Mouse (Mus musculus): ENCODE data around the gene Egflam. TPM values are rescaled to one million over a fixed set of nuclear protein-coding genes. Genes with fewer than 3 reads are reported as not detected.

The Egflam gene
- 3.4 and 8.0 TPM in 2 replicates for polyA plus RNA-seq (2012; rRNA removed)

DNA sequence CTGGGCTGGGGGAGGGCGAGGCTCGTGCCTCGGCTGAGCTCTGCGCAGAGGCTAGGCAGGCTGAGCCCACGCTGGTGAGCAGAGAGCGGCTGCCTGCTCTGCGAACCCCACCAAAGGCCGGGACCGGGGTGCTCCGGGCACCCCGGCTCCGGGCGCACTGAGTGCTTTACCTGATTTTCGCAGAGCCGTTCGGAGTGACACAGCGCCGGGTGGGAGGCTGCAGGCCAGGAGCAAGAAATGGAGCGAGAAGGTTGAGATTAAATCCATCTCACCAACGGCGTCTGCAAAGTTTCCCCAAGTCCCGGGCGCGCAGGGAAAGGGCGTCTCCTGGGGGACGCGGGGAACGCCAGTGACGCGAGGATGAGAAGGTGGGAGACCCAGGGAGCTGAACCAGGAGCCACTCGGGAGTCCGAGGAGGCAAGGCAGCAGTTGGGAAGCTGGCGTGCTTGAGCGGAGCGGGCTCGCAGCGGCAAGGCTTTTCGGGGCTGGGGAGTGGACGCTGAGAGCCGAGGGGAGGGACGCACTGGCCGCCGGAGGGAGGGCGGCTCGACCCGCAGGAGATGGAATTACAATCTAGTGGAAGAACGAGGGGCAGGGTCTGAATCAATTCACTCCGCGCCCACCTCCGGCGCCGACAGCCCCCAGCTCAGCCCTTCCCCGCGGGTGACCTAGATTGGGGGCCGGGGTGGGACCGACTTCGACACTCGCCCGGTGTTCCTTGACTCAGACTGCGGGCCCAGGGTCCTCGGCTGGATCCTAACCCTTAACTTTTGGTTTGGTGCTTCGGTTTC, at the start of gene Egflam:
TSS of gene Egflam (minus strand) at position 578 of the 791 bp plus-strand sequence.
- TF ChIP-seq POLR2A (IDR thresholded peaks at IDR 0.05; ENCODE audit: borderline replicate concordance, extremely low read depth, insufficient read depth, insufficient read length, poor library complexity, severe bottlenecking) (no peak), CTCF (IDR thresholded peaks at IDR 0.05; ENCODE audit: borderline replicate concordance, extremely low read depth, insufficient read depth, insufficient read length) (no peak)
- DNase-seq (ENCODE audit: low read depth), result peak; percentile 51

DNA sequence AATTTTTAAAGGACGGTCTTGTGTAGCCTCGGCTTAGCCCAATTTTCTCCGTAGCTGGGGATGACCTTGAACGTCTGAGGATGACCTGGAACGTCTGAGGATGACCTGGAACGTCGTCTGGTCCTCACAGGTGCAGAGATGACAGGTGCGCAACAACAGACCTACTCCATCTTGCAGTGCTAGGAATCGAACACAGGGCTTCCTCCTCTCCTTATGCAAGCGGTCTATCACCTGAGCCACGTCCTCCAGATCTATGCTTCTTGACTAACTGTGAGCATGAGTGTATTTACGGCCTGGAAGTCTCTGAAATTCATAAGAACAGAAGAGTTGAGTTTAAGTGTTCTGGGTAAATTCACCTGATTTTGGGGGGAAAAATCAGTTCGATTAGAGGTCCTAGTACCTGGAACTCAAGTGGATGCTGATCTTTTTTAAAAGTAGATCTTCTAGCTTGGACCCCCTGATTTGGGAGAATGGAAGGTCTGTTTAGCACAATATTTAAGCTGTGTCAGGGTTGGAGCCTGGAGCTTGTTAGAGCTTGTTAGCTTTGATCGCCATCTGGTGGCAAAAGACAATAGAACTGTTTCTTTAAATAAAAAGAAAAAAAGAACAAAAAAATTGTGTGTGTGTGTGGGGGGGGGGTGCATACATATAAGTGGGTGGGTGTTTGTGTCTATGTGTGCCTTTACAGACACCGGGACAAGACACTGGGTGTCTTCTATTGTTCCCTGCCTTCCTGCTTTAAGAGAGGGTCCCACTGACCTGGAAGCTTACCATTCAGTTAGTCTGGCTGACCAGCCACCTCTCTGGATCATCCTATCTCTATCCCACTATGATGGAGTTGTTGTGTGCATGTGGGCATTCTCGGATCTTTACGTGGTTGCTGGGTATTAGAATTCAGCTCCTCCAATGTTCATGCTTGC, 45.5 kb upstream of the Egflam start:
- DNase-seq (ENCODE audit: low read depth), result peak; percentile 84
- peak; percentile 55; the same call in 1 of the 2 replicates for TF ChIP-seq CTCF (IDR thresholded peaks at IDR 0.05; ENCODE audit: borderline replicate concordance, extremely low read depth, insufficient read depth, insufficient read length)
- TF ChIP-seq POLR2A (IDR thresholded peaks at IDR 0.05; ENCODE audit: borderline replicate concordance, extremely low read depth, insufficient read depth, insufficient read length, poor library complexity, severe bottlenecking), result no peak

DNA sequence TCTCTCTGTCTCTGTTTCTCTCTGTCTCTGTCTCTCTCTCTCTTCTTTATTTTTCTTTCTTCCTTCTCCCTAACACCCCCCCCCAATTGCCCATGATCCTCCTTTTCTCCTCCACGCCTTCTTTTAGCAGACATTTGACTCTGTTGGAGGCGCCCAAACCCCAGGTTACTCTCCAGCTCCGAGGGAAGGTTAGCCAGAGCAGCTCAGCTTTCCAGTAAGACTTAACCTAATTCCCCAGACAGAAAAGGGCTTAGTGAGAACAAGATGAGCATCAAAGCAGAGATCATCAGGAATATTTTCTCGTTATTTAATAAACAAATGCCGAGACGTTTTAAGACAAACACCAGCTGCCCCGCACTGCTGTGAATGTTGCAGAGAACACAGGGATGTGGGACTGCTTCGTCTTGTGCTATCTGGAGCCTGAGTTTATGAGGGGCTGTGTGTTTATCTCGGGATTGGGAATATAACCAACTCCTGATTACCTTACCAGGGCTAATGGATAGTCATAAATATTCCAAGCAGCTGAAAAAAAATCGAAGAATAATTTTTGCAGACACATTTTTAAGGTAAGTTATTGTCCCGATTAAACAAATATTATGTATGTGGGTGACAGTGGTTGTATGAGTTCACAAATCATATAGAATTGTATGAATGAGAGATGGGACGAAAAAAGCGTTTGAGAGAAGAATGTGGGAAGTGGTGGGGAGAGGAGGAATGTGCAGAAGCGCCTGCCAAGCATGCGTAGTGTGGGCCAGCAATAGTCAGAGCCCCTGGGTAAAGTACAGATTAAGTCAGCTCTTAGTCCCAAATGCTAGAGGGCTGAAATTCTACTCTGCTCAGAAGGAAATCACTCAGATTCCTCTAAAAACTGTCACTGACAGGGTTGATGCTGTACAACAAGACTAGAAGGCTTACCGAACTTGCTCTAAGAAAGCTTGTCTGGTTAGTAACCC, 44.2 kb upstream of the Egflam start:
- no peak for DNase-seq (ENCODE audit: low read depth)
- TF ChIP-seq POLR2A (IDR thresholded peaks at IDR 0.05; ENCODE audit: borderline replicate concordance, extremely low read depth, insufficient read depth, insufficient read length, poor library complexity, severe bottlenecking), result no peak
- TF ChIP-seq CTCF (IDR thresholded peaks at IDR 0.05; ENCODE audit: borderline replicate concordance, extremely low read depth, insufficient read depth, insufficient read length), result no peak

DNA sequence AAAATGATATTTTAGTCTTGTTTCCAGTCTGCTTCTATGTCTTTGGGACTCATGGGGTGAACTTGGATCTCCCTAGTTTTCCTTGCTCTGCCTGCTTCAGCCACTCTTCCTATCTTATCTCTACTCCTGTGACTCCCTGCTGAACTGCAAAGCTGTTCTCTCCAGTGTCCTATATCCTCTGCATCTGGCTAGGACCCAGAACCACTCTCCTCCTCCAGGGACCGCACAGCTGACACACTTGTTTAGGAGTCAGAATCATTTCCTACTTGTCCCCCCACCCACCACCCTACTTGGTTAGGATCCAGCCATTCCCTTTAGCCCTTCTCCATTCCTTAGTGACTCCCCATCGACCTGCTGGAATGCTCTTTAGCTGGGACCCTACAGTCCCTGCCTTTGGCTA, 26.1 kb upstream of the Egflam start:
- no peak for TF ChIP-seq POLR2A (IDR thresholded peaks at IDR 0.05; ENCODE audit: borderline replicate concordance, extremely low read depth, insufficient read depth, insufficient read length, poor library complexity, severe bottlenecking)
- no peak for TF ChIP-seq CTCF (IDR thresholded peaks at IDR 0.05; ENCODE audit: borderline replicate concordance, extremely low read depth, insufficient read depth, insufficient read length)
- DNase-seq (ENCODE audit: low read depth), result no peak

DNA sequence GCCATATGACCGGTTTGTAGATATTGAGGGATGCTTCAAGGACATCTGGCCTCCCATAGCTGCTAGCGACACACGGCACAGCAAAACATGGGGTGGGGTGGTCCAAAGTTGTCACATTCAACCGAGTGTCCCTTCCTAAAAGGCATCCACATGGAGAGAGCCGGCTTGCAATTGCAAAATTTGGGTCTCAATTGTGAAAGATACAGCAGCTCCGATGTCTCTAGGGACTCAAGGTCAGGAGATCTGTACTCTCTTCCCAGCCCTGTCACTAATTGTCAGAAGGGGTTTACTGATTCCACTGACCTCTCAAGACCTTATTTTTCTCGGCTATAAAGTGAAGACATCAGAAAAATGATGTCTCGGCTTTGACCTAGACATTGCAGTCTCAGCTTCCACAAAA, 6.3 kb upstream of the Egflam start:
- DNase-seq (ENCODE audit: low read depth), result no peak
- TF ChIP-seq CTCF (IDR thresholded peaks at IDR 0.05; ENCODE audit: borderline replicate concordance, extremely low read depth, insufficient read depth, insufficient read length), result no peak
- no peak for TF ChIP-seq POLR2A (IDR thresholded peaks at IDR 0.05; ENCODE audit: borderline replicate concordance, extremely low read depth, insufficient read depth, insufficient read length, poor library complexity, severe bottlenecking)

DNA sequence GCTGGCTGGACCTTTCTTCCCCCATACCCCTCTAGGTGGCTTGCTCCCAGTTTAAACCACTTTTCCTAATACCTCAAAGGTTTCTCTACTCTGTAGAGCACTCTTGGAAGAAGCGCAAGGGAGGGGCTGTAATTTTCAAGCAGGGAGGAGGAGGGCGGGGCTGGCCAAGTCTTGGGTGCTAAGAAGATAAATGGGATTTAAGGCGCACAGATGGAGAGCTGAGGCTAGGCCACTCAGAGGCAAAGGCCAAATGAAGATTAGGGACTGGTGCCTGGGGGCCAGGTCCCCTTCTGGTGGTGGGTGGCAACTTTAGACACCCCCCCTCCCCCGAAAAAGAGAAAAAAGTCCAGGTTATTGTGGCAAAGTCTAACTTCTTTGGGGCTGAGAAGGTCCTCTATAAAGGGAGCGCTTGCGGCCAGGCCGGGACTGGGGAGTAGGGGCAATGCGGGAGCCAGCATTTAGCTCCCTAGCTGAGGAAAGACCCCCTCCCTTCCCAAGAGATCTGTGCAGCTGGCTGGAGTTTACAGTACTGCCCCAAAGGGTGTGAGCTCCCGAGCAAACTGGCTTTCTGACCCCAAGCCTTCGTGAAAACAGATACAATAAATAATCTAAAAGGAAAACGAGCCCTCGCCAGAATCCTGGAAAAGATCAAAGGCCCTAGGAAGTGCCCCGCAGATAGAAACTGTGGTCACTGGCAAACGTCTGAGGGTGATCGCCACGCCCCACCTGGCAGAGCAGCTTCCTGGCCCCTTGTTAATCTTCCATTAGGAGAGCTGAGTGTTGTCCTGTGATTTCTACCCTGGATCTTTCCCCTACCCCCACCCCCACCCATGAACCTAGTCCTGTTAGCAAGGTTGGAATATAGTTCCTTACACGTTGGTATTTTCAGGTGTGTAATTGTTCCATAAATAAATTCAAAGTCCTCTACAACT, 680 bp upstream of the Egflam start:
- DNase-seq (ENCODE audit: low read depth), result peak; percentile 30
- TF ChIP-seq CTCF (IDR thresholded peaks at IDR 0.05; ENCODE audit: borderline replicate concordance, extremely low read depth, insufficient read depth, insufficient read length) (no peak), POLR2A (IDR thresholded peaks at IDR 0.05; ENCODE audit: borderline replicate concordance, extremely low read depth, insufficient read depth, insufficient read length, poor library complexity, severe bottlenecking) (no peak)

DNA sequence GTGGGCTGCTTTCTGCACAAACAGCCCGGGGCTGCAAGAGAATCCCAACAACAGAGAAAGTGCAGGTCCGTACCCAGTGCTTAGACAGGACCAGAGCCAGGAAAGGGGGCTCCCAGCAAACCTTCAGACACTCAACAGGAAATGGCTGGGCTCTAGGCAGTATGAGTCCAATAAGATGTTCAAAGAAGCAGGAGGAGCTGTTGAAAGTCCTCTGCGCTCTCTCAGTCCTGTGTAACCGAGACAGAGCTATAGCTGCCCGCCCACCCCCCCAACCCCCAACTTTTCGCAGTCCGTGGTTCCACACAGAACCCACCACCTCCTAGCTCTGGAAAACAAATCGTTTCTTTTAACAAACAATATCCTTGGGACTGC, 763 bp downstream of the Egflam start:
- DNase-seq (ENCODE audit: low read depth), result peak; percentile 24
- TF ChIP-seq POLR2A (IDR thresholded peaks at IDR 0.05; ENCODE audit: borderline replicate concordance, extremely low read depth, insufficient read depth, insufficient read length, poor library complexity, severe bottlenecking) (no peak), CTCF (IDR thresholded peaks at IDR 0.05; ENCODE audit: borderline replicate concordance, extremely low read depth, insufficient read depth, insufficient read length) (no peak)

DNA sequence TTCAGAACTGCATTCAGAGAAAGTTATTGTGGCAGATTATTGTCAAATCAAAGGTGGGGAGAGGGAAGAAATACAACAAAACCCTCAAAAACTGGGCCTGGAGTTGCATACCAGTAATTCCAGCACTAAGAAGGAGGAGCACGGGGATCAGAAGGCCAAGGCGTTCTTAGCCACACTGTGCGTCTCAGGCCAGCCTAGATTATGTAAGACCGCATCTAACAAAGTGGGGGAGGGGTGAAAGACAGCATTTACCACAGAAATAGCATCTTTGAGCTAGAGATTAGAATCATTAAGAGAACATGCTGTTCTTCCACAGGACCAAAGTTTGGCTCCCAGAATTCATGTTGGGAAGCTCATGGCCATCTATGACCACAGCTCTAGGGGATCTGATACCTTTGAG, 14.8 kb downstream of the Egflam start:
- TF ChIP-seq CTCF (IDR thresholded peaks at IDR 0.05; ENCODE audit: borderline replicate concordance, extremely low read depth, insufficient read depth, insufficient read length) (no peak), POLR2A (IDR thresholded peaks at IDR 0.05; ENCODE audit: borderline replicate concordance, extremely low read depth, insufficient read depth, insufficient read length, poor library complexity, severe bottlenecking) (no peak)
- no peak for DNase-seq (ENCODE audit: low read depth)

DNA sequence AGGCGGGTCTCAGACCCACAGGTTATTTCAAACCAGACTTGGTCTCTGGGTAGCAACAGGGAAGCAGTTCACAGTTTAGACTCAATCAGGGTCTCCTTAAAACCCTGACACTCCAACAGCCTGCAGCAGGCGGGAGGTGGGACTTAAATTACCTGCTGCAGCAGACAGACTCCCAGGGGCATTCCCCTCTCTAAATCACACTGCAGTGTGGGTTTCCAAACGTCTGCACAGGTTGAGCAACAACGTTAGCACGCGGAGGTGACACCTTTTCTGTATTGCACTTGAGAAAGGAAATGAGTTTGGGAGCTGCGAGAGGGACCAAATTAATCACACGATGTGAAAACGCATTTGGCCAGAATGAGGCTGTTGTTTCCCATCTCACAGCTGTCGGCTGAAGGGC, 15.7 kb downstream of the Egflam start:
- DNase-seq (ENCODE audit: low read depth), result peak; percentile 12
- TF ChIP-seq POLR2A (IDR thresholded peaks at IDR 0.05; ENCODE audit: borderline replicate concordance, extremely low read depth, insufficient read depth, insufficient read length, poor library complexity, severe bottlenecking), result no peak
- TF ChIP-seq CTCF (IDR thresholded peaks at IDR 0.05; ENCODE audit: borderline replicate concordance, extremely low read depth, insufficient read depth, insufficient read length), result no peak

DNA sequence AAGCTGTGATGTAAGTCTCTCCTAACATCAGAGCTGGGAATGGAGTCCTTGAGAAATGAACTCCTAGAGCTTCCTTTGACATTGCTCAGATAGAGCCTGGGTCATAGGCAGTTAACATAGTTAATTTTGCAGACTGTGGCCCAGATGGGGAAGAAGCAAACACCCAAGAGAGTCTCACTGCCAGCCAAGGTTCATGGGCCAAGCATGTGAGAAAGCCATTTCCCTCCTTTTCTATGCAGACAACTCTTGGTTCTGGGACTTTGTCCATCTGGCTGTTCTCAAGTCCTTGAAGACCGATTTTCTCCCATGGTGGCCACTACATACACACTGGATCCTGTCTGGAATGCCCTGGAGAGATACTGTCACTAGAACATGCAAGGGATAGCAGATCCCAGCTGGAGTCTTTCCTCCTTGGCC, 45.6 kb downstream of the Egflam start:
- DNase-seq (ENCODE audit: low read depth), result no peak
- TF ChIP-seq CTCF (IDR thresholded peaks at IDR 0.05; ENCODE audit: borderline replicate concordance, extremely low read depth, insufficient read depth, insufficient read length), result no peak
- no peak for TF ChIP-seq POLR2A (IDR thresholded peaks at IDR 0.05; ENCODE audit: borderline replicate concordance, extremely low read depth, insufficient read depth, insufficient read length, poor library complexity, severe bottlenecking)

All from brain, embryonic 14.5 days (tissue).